Mouse (Mus musculus) liver, embryonic 18 days (tissue): Measurements from ENCODE around the gene Herc4. TPM values are rescaled to one million over a fixed set of nuclear protein-coding genes. Genes with fewer than 3 reads are reported as not detected.

ENCODE experiments used
- polyA plus RNA-seq: library from polyadenylated mRNA; depleted of rRNA; stranded (reverse); fragments of >200 nt; gene quantifications from 2 replicates; pipeline ENCODE4 v1.2.3, GENCODE M21; 2012; rRNA removed

The Herc4 gene
- 20.6 and 23.7 TPM in 2 replicates for polyA plus RNA-seq

GRCm38 (mm10) chr10:63243493-63244054 lies at the start of gene Herc4:
TSS of gene Herc4 (plus strand) at chr10:63243810.

GRCm38 (mm10) chr10:63203728-63204127 lies 39.9 kb upstream of the Herc4 start, which contains the start of gene Mypn:
TSS of gene Mypn (minus strand) at chr10:63203952.

Other genes starting within 250 kb of the Herc4 start
- 18.0 and 21.2 TPM in 2 replicates for gene Hnrnph3, start 219.6 kb upstream of the Herc4 start, polyA plus RNA-seq
- 6.1 and 7.4 TPM in 2 replicates for gene Pbld2, start 219.5 kb upstream of the Herc4 start, polyA plus RNA-seq
- gene Pbld1, start 183.6 kb upstream of the Herc4 start, polyA plus RNA-seq = 92.1 and 101 TPM in 2 replicates
- 0.08 TPM in 2 replicates for gene Atoh7, start 144.2 kb upstream of the Herc4 start, polyA plus RNA-seq
- gene Mypn, start 39.9 kb upstream of the Herc4 start, polyA plus RNA-seq = 0.01 TPM in 2 replicates
- gene Sirt1, start 137.9 kb downstream of the Herc4 start, polyA plus RNA-seq = 4.5 and 4.9 TPM in 2 replicates
- gene Dnajc12, start 138.6 kb downstream of the Herc4 start, polyA plus RNA-seq = 9.5 and 9.6 TPM in 2 replicates
- 0.14 and 0.17 TPM in 2 replicates for gene Gm7075, start 178.0 kb downstream of the Herc4 start, polyA plus RNA-seq
- gene Ctnna3, start 186.3 kb downstream of the Herc4 start, polyA plus RNA-seq = 0.02 TPM in 2 replicates